Mouse (Mus musculus) left cerebral cortex, postnatal 4 days (tissue): ENCODE results near the gene Atg9a. TPM values are rescaled to one million over a fixed set of nuclear protein-coding genes. Genes with fewer than 3 reads are reported as not detected.
"Not testable (repeated sequence)": the region's sequence is repeated elsewhere in the genome, so short reads cannot be mapped to it uniquely, and the experiment has no call there.

Experiments
- DNase-seq: peaks from one replicate; pipeline ENCODE4 v3.0.0-alpha.2; 2022
- intact Hi-C: fragments of 180-260 bp; cut with DNase I; formaldehyde crosslinking; loops from one replicate; pipeline ENCODE4 v1.15.1; 2025
- total RNA-seq, 2 experiments: library from RNA; stranded (reverse); gene quantifications; 2 replicates each; pipeline ENCODE4 v1.2.3; 2021

Atg9a gene
- 10 to 100 TPM; 62.7 to 75.7 TPM for total RNA-seq

- peak; percentile 94 for DNase-seq
- intact Hi-C loops = no loop called here
Measured at GRCm38 (mm10) chr1:75191622-75192402, at the start of gene Atg9a, which contains the start of gene Ankzf1. TSS of gene Atg9a (minus strand) at chr1:75192196. TSS of gene Ankzf1 (plus strand) at chr1:75192151.

- no peak for DNase-seq
- intact Hi-C loops = no loop called here
Measured at GRCm38 (mm10) chr1:75239591-75239990, 47.6 kb upstream of the Atg9a start.

GRCm38 (mm10) chr1:75236117-75237050 is 44.4 kb upstream of the Atg9a start, which contains the start of gene Dnajb2:
TSS of gene Dnajb2 (plus strand) at chr1:75236406.
- DNase-seq = peak; percentile 77
- intact Hi-C loops = no loop called here

- DNase-seq = peak; percentile 85
- intact Hi-C loops = no loop called here
Measured at GRCm38 (mm10) chr1:75234606-75235005, 42.6 kb upstream of the Atg9a start.

GRCm38 (mm10) chr1:75232489-75232888 is 40.5 kb upstream of the Atg9a start:
- intact Hi-C loops, DNase-seq: not testable (repeated sequence)

GRCm38 (mm10) chr1:75231664-75232152 is 39.7 kb upstream of the Atg9a start, which contains the start of gene A630095N17Rik:
TSS of gene A630095N17Rik (minus strand) at chr1:75232102.
- no peak for DNase-seq
- intact Hi-C loops = no loop called here

GRCm38 (mm10) chr1:75231224-75231623 is 39.2 kb upstream of the Atg9a start:
- intact Hi-C loops = no loop called here
- no peak for DNase-seq

- DNase-seq = no peak
- intact Hi-C loops = no loop called here
Measured at GRCm38 (mm10) chr1:75230335-75230994, 38.5 kb upstream of the Atg9a start.

GRCm38 (mm10) chr1:75229158-75229557 is 37.2 kb upstream of the Atg9a start:
- intact Hi-C loops = no loop called here
- DNase-seq = no peak

GRCm38 (mm10) chr1:75227653-75228052 is 35.7 kb upstream of the Atg9a start:
- intact Hi-C loops = no loop called here
- no peak for DNase-seq

GRCm38 (mm10) chr1:75226138-75226537 is 34.1 kb upstream of the Atg9a start:
- intact Hi-C loops = no loop called here

GRCm38 (mm10) chr1:75225473-75225872 is 33.5 kb upstream of the Atg9a start:
- intact Hi-C loops = no loop called here
- no peak for DNase-seq

More at GRCm38 (mm10) chr1:75226138-75226537, 34.1 kb upstream of the Atg9a start:
- DNase-seq = no peak

- DNase-seq = no peak
- intact Hi-C loops = no loop called here
Measured at GRCm38 (mm10) chr1:75223532-75223931, 31.5 kb upstream of the Atg9a start.

- no peak for DNase-seq
- intact Hi-C loops = no loop called here
Measured at GRCm38 (mm10) chr1:75222926-75223325, 30.9 kb upstream of the Atg9a start.

- no peak for DNase-seq
- intact Hi-C loops = no loop called here
Measured at GRCm38 (mm10) chr1:75221538-75221937, 29.5 kb upstream of the Atg9a start.

- intact Hi-C loops = no loop called here
- peak; percentile 43 for DNase-seq
Measured at GRCm38 (mm10) chr1:75219531-75219930, 27.5 kb upstream of the Atg9a start, which contains the start of gene Tuba4a. TSS of gene Tuba4a (minus strand) at chr1:75219865.

- DNase-seq = peak; percentile 75
- intact Hi-C loops = no loop called here
Measured at GRCm38 (mm10) chr1:75219078-75219477, 27.1 kb upstream of the Atg9a start.

GRCm38 (mm10) chr1:75218227-75219001 is 26.4 kb upstream of the Atg9a start:
- DNase-seq = peak; percentile 46
- intact Hi-C loops = no loop called here

GRCm38 (mm10) chr1:75217893-75218226 is 25.9 kb upstream of the Atg9a start:
- no peak for DNase-seq
- intact Hi-C loops = no loop called here
